Mouse (Mus musculus) heart, embryonic 11.5 days (tissue): Measurements from ENCODE around the gene Lrfn2. TPM values are rescaled to one million over a fixed set of nuclear protein-coding genes. Genes with fewer than 3 reads are reported as not detected.
A peak's percentile ranks its signal among the peaks of the same experiment; 100 is the strongest.

Source experiments
- ATAC-seq: fragments of 200-750 bp; cut with Nextera tagmentation; replicated peaks from 2 replicates; pipeline ENCODE4 v1.8.0; 2017; ENCODE audit warnings: moderate library complexity; ENCODE audit not compliant: insufficient number of reproducible peaks, low FRiP score, low TSS enrichment
- H3K27ac ChIP-seq: fragments of 300-500 bp; sonication (generic); 2 replicates; pipeline ENCODE4 v1.5.1; 2014; ENCODE audit warnings: mild to moderate bottlenecking, low read depth, low read length
- H3K27me3 ChIP-seq: fragments of 300-500 bp; sonication (generic); 2 replicates; pipeline ENCODE4 v1.6.1; 2014; ENCODE audit warnings: mild to moderate bottlenecking, low read length, mixed read lengths; ENCODE audit not compliant: control insufficient read depth, insufficient read depth
- H3K36me3 ChIP-seq: fragments of 300-500 bp; sonication (generic); 2 replicates; pipeline ENCODE4 v1.6.1; 2014; ENCODE audit warnings: mild to moderate bottlenecking, low read length, moderate library complexity, mixed read lengths; ENCODE audit not compliant: control insufficient read depth, insufficient read depth
- H3K4me1 ChIP-seq: fragments of 300-500 bp; sonication (generic); 2 replicates; pipeline ENCODE4 v1.6.1; 2014; ENCODE audit warnings: low read length; ENCODE audit not compliant: control insufficient read depth, insufficient read depth
- H3K4me2 ChIP-seq: fragments of 300-500 bp; sonication (generic); 2 replicates; pipeline ENCODE4 v1.6.1; 2014; ENCODE audit warnings: mild to moderate bottlenecking, moderate library complexity
- H3K4me3 ChIP-seq: fragments of 300-500 bp; sonication (generic); 2 replicates; pipeline ENCODE4 v1.5.1; 2014; ENCODE audit warnings: low read depth, low read length
- H3K9ac ChIP-seq: fragments of 300-500 bp; sonication (generic); 2 replicates; pipeline ENCODE4 v1.6.1; 2014; ENCODE audit warnings: mild to moderate bottlenecking, low read depth, low read length, moderate library complexity
- H3K9me3 ChIP-seq: fragments of 300-500 bp; sonication (generic); replicated peaks from 2 replicates; pipeline ENCODE4 v1.6.1; 2016; ENCODE audit warnings: low read length; ENCODE audit not compliant: control insufficient read depth
- WGBS: fragments of 180-500 bp; shearing (Covaris S2); extraction: QIAGEN DNeasy Blood & Tissue Kit; methylation state at CpG from one replicate; pipeline ENCODE4 v1.1.7; 2014; ENCODE audit not compliant: insufficient replicate concordance; 5-methylcytosine and 5-hydroxymethylcytosine counted together
- polyA plus RNA-seq: library from polyadenylated mRNA; unstranded; fragments of >200 nt; fragmentation: Nextera tagmentation; extraction: Ambion mirVana; gene quantifications from 2 replicates; pipeline ENCODE4 v1.2.1, GENCODE M21; 2014

Lrfn2 gene
- polyA plus RNA-seq, 1 experiment from 2014 or later: not detected

DNA sequence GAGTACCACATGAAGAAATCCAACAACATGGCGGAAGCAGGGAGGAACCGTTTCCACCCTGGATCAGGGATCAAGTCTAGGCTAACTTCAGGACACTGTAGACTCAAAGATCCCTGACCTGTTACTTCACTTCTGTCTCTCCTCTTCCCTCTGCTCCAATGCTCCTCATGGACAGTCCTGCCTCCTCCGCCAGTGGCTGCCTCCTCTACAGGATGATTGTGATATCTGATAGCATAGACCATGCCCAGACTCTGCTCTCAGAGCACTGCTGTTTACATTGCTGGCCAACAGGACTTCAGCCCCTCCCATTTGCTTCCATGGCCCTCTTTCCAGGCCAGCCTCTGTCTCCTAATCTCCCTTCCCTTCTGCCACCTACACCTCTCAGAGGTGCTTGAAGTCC, 132.9 kb downstream of the Lrfn2 start:
- no peaks in the 10 kb centered on the region for H3K36me3 ChIP-seq
- no peak overlapping the region for H3K4me2 ChIP-seq
- peaks cover 79% of the 10 kb centered on the region for H3K27me3 ChIP-seq
- ATAC-seq: no peak
- H3K27ac ChIP-seq: no peak overlapping the region
- H3K4me3 ChIP-seq: no peak overlapping the region
- H3K4me1 ChIP-seq: no peaks in the 10 kb centered on the region
- no peak overlapping the region for H3K9ac ChIP-seq
- no peaks in the 10 kb centered on the region for H3K9me3 ChIP-seq
- WGBS: 69% methylated on average over 3 of the region's 3 CpGs

DNA sequence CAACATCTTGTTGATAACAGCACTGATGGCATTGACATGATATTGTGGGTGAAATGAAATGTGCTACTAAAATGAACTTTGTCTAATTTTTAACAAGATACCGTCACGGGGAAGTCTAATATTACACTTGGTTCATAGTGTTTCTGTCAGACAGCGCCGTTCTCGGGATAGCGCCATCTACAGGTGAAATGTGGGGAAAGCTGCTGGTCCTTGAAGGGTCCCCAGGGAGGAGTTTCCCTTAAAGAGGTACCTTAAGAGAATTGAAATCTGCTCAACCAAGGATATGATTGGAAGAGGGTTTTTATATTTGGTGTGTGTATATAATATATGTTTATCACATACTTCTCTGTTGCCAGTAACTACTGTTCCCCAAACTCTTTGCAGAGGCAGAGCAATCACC, 134.6 kb downstream of the Lrfn2 start:
- Histone ChIP-seq H3K27me3 (peaks cover 79% of the 10 kb centered on the region), H3K4me1 (no peaks in the 10 kb centered on the region), H3K9me3 (no peaks in the 10 kb centered on the region), H3K4me2 (no peak overlapping the region), H3K27ac (no peak overlapping the region), H3K36me3 (no peaks in the 10 kb centered on the region), H3K4me3 (no peak overlapping the region), H3K9ac (no peak overlapping the region)
- no peak for ATAC-seq
- WGBS: 59% methylated on average over 6 of the region's 6 CpGs

DNA sequence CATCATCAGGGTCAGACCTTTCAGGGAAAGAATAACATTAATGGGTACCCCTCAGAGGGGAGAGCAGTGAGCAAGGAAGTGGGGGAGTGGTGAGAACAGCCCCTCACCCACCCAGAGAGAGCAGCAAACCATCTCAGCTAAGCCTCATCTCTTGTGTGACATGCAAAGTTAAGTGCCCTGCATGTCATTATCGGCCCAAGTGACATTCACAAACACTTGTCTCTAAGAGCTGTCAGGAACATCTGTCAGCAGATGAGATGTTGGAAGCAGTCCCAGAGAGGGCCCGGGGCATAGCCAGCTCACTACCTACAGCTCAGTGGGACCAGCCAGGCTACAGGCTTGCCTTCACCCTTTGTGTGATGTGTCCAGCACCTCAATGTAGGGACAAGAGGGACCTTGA, 146.0 kb downstream of the Lrfn2 start:
- H3K4me2 ChIP-seq: no peak overlapping the region
- ATAC-seq: 0 out of 2 replicates have a peak, but pooled peaks have one; percentile 35
- H3K27me3 ChIP-seq: peaks cover 87% of the 10 kb centered on the region
- no peak overlapping the region for H3K27ac ChIP-seq
- no peaks in the 10 kb centered on the region for H3K36me3 ChIP-seq
- no peaks in the 10 kb centered on the region for H3K9me3 ChIP-seq
- H3K9ac ChIP-seq: no peak overlapping the region
- no peaks in the 10 kb centered on the region for H3K4me1 ChIP-seq
- WGBS: 7% methylated on average over 2 of the region's 2 CpGs
- H3K4me3 ChIP-seq: no peak overlapping the region

DNA sequence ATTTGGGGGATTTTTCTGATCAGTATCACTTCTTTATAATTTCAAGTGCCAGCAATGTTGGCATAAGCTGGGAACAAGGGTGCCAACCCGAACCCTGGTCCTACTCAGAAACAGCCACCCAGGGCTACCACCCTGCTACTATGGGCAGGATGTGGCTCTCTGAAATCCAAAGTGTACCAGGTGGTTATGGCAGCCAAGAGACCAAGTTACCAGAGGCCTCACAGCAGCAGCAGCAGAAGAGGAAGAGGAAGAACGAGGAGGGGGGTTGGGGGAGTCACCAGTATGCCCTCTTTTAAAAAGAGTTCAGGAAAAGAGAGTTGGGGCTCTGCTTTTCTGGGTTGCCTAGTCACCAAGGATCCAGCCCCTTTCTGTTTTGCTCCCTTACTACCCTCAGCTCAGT, 147.5 kb downstream of the Lrfn2 start:
- Histone ChIP-seq H3K4me1 (no peaks in the 10 kb centered on the region), H3K9me3 (no peaks in the 10 kb centered on the region), H3K27ac (no peak overlapping the region), H3K4me3 (no peak overlapping the region), H3K27me3 (peaks cover 84% of the 10 kb centered on the region), H3K9ac (no peak overlapping the region), H3K4me2 (no peak overlapping the region), H3K36me3 (no peaks in the 10 kb centered on the region)
- WGBS: 51% methylated on average over 2 of the region's 2 CpGs
- no peak for ATAC-seq

DNA sequence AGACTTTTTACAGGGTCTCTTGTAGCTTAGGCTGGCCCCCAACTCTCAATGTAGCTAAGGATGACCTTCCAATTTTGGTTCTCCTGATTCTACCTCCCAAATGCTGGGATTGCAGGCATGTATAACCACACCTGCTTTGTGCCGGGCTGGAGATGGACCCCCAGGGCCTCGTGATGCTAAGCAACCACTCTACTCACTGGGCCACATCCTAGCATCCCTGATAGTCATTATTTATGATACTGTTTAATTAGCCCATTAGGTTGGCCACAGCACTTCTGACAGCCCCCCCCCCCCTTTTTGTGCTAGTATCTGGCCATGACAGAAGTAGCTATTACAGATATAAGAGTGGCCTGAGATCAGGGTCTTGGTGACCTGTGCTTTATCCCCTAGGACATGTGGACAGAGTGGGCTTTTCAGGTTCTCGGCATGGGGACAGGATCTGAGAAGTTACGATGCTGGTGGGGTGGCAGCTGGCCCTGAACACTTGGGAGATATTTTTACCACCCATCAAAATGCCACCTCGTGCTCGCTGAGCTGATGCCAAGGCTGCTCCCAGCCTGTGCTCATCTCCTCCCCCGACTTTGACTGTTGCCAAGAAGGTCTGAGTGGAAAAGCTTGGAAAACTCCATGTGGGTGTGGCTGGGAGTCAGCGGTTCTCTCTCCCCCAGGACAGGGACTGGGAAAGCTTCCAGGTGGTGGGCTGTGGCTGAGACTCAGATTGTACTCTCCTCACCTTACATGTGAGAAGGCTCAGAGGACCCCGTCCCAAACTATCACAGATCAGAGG, 151.6 kb downstream of the Lrfn2 start:
- peaks cover 81% of the 10 kb centered on the region for H3K27me3 ChIP-seq
- H3K27ac ChIP-seq: no peak overlapping the region
- H3K9me3 ChIP-seq: no peaks in the 10 kb centered on the region
- no peaks in the 10 kb centered on the region for H3K4me1 ChIP-seq
- no peak overlapping the region for H3K4me3 ChIP-seq
- no peak overlapping the region for H3K9ac ChIP-seq
- H3K36me3 ChIP-seq: no peaks in the 10 kb centered on the region
- H3K4me2 ChIP-seq: no peak overlapping the region
- ATAC-seq: no peak
- WGBS: 76% methylated on average over 9 of the region's 9 CpGs

DNA sequence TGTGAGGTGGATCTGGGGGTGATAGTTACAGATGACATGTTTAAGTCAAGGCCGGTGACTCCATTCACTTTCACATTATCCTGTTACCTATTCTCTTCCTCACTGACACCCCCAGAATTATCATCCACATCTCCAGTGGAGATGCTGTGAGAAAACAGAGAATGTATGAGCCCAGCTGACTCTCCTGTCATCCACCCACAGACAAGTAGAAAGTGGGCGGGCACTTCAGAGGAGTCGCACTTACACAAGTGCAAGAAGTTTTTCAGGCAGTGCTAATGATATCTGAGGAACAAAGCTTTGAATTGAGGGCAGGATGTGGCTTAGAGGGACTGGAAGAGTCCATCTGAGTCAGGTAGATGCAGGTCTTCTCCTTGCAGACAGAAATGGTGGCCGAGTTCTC, 152.9 kb downstream of the Lrfn2 start:
- no peak overlapping the region for H3K4me2 ChIP-seq
- no peak for ATAC-seq
- WGBS: 85% methylated on average over 4 of the region's 4 CpGs
- H3K27me3 ChIP-seq: peaks cover 68% of the 10 kb centered on the region
- H3K4me3 ChIP-seq: no peak overlapping the region
- H3K4me1 ChIP-seq: no peaks in the 10 kb centered on the region
- no peak overlapping the region for H3K27ac ChIP-seq
- no peaks in the 10 kb centered on the region for H3K9me3 ChIP-seq
- H3K36me3 ChIP-seq: no peaks in the 10 kb centered on the region
- H3K9ac ChIP-seq: no peak overlapping the region

DNA sequence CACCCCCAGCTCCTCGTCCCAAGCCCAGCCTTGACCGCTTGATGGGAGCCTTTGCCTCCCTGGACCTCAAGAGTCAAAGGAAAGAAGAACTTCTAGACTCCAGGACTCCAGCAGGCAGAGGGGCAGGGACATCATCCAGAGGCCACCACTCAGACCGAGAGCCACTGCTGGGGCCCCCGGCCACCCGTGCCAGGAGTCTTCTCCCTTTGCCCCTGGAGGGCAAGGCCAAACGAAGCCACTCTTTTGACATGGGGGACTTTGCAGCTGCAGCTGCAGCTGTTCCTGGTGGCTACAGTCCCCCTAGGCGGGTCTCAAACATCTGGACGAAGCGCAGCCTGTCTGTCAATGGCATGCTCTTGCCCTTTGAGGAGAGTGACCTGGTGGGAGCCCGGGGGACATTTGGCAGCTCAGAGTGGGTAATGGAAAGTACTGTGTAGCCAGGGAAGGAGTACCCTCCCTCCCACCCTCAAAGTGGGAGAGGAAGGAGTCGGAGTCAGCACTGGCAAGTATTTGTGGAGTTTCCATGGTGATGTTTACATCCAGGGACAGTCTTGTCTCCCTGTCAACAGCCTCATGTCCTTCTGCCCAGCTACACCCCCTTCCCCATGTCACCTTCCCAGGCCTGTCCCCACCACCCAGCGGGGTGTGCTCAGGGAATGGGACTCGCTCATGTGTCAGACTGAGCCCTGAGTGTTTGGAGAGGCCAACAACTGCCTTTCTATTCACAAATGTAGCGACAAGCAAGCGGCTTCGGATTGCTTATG, 164.8 kb downstream of the Lrfn2 start:
- no peak for ATAC-seq
- H3K9ac ChIP-seq: no peak overlapping the region
- H3K36me3 ChIP-seq: no peaks in the 10 kb centered on the region
- no peak overlapping the region for H3K27ac ChIP-seq
- peaks cover 27% of the 10 kb centered on the region for H3K27me3 ChIP-seq
- WGBS: 74% methylated on average over 16 of the region's 16 CpGs
- H3K4me2 ChIP-seq: no peak overlapping the region
- no peaks in the 10 kb centered on the region for H3K4me1 ChIP-seq
- no peaks in the 10 kb centered on the region for H3K9me3 ChIP-seq
- H3K4me3 ChIP-seq: no peak overlapping the region

DNA sequence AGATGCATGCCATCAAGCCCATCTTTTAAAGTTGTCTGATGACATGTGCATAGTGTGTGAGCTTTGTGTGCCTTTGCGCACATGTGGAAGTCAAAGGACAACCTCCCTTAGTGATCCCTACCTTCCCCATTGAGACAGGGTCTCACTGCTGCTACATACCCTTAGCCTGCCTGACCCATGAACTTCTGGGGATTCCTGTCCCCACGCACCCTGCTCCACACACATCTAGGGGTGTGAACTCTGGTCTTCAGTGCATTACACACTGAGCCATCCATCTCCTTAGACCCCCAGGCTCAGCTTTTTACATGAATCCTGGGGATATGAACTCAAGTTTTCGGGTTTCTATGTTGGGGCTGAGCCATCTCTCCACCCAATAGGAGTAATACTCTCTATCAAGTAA, 179.2 kb downstream of the Lrfn2 start:
- Histone ChIP-seq H3K27ac (no peak overlapping the region), H3K4me3 (no peak overlapping the region), H3K27me3 (no peaks in the 10 kb centered on the region; the same call in 1 of the 2 replicates), H3K4me1 (no peaks in the 10 kb centered on the region), H3K9ac (no peak overlapping the region), H3K36me3 (no peaks in the 10 kb centered on the region), H3K4me2 (no peak overlapping the region), H3K9me3 (no peaks in the 10 kb centered on the region; the same call in 1 of the 2 replicates)
- ATAC-seq: no peak
- 81% methylated on average over 3 of the region's 3 CpGs for WGBS
